Comparison of ENCODE assay signal across 7 mouse cellular contexts in genomic region chr11:53769185-53769576, GRCm38 (mm10). TPM values are rescaled to one million over a fixed set of nuclear protein-coding genes. Genes with fewer than 3 reads are reported as not detected.
A peak's percentile ranks its signal among the peaks of the same experiment; 100 is the strongest.
DNase-seq lines count a peak whose midpoint lies in the region; ATAC-seq and TF ChIP-seq lines count a peak whose summit lies in the region.

No protein-coding gene starts in this region.

- H3K9ac ChIP-seq in forebrain, embryonic 14.5 days (ENCODE audit: low read length) = no peak overlapping the region; the same call in 1 of the 2 replicates
- H3K9ac ChIP-seq in liver, embryonic 13.5 days = peak overlapping the region; percentile 38; the same call in 1 of the 2 replicates

- peaks cover 11% of the 10 kb centered on the region for H3K4me1 ChIP-seq in testis, adult 2 months (ENCODE audit: control insufficient read depth, insufficient read depth, low read length)
- no peaks in the 10 kb centered on the region; the same call in 1 of the 2 replicates for H3K4me1 ChIP-seq in forebrain, embryonic 14.5 days (ENCODE audit: control insufficient read depth, insufficient read depth, low read length)
- H3K4me1 ChIP-seq in liver, embryonic 13.5 days (replicated peaks) = peaks cover 35% of the 10 kb centered on the region

- no peak overlapping the region for H3K4me3 ChIP-seq in testis, adult 2 months (ENCODE audit: control insufficient read depth, low read depth, low read length)
- H3K4me3 ChIP-seq in forebrain, embryonic 14.5 days (ENCODE audit: low read depth, low read length) = peak overlapping the region; percentile 63; the same call in 1 of the 2 replicates
- H3K4me3 ChIP-seq in liver, embryonic 13.5 days (replicated peaks) = peak overlapping the region; percentile 68

- DNase-seq in testis, postnatal 14 days (ENCODE audit: low spot score) = no peak
- no peak for DNase-seq in forebrain, embryonic 14.5 days (ENCODE audit: low spot score)
- DNase-seq in liver, embryonic 13.5 days = no peak
- no peak for DNase-seq in right cerebral cortex, adult 18-20 months
- no peak for DNase-seq in ovary, postnatal 10 days (ENCODE audit: low spot score)
- no peak for DNase-seq in left cerebral cortex, adult 11 months (ENCODE audit: low spot score)

- no peak for ATAC-seq in forebrain, embryonic 14.5 days
- no peak for ATAC-seq in liver, embryonic 13.5 days (ENCODE audit: low read depth)

- H3K9me3 ChIP-seq in forebrain, embryonic 14.5 days (replicated peaks; ENCODE audit: control insufficient read depth, low read length) = no peaks in the 10 kb centered on the region
- H3K9me3 ChIP-seq in liver, embryonic 13.5 days (replicated peaks) = no peaks in the 10 kb centered on the region

- peak overlapping the region; percentile 7; the same call in 1 of the 2 replicates for H3K27ac ChIP-seq in testis, adult 2 months (ENCODE audit: control insufficient read depth, insufficient read depth, low read depth, low read length)
- no peak overlapping the region for H3K27ac ChIP-seq in forebrain, embryonic 14.5 days (ENCODE audit: low read depth, low read length)
- no peak overlapping the region for H3K27ac ChIP-seq in liver, embryonic 13.5 days

- peak overlapping the region; percentile 99 for H3K4me2 ChIP-seq in forebrain, embryonic 14.5 days (ENCODE audit: low read length)
- H3K4me2 ChIP-seq in liver, embryonic 13.5 days = peak overlapping the region; percentile 88

- TF ChIP-seq CTCF in testis, adult 2 months (IDR thresholded peaks at IDR 0.05; ENCODE audit: control insufficient read depth, insufficient read depth, insufficient replicate concordance, low read depth, low read length) = no peak

- 55% methylated on average over 12 of the region's 12 CpGs for whole genome bisulfite sequencing in forebrain, embryonic 14.5 days
- 58% methylated on average over 12 of the region's 12 CpGs for WGBS in liver, embryonic 13.5 days (ENCODE audit: insufficient replicate concordance)

- TF ChIP-seq POLR2A in testis, adult 2 months (IDR thresholded peaks at IDR 0.05; ENCODE audit: control insufficient read depth, low read depth, low read length) = no peak

- H3K36me3 ChIP-seq in testis, adult 2 months (ENCODE audit: control insufficient read depth, insufficient read depth, low read length) = no peaks in the 10 kb centered on the region
- no peaks in the 10 kb centered on the region for H3K36me3 ChIP-seq in forebrain, embryonic 14.5 days (ENCODE audit: control insufficient read depth, insufficient read depth, low read length)
- peaks cover 11% of the 10 kb centered on the region for H3K36me3 ChIP-seq in liver, embryonic 13.5 days

- no peaks in the 10 kb centered on the region for H3K27me3 ChIP-seq in testis, adult 2 months (ENCODE audit: control insufficient read depth, insufficient read depth, low read length)
- 0 out of 2 replicates have a peak, but pooled peaks cover 3% of the 10 kb centered on the region for H3K27me3 ChIP-seq in forebrain, embryonic 14.5 days (replicated peaks; ENCODE audit: control insufficient read depth, insufficient read depth, low read length)
- H3K27me3 ChIP-seq in liver, embryonic 13.5 days = peaks cover 46% of the 10 kb centered on the region

RNA-seq across cellular contexts. Expression of gene Irf1, which starts 0.6 kb away (rescaled TPM):
- 3.4 TPM in 2 replicates for polyA plus RNA-seq in testis, adult 2 months (2012; rRNA removed)
- polyA plus RNA-seq in forebrain, embryonic 14.5 days (2014; fragmentation: Nextera tagmentation; extraction: Ambion mirVana) = 3.0 and 3.8 TPM in 2 replicates
- polyA plus RNA-seq in liver, embryonic 13.5 days (2015; fragmentation: Nextera tagmentation; extraction: Ambion mirVana) = 6.7 and 8.1 TPM in 2 replicates

RNA-seq across cellular contexts. Expression of gene Gm17334, which starts 3.8 kb away (rescaled TPM):
- polyA plus RNA-seq in testis, adult 2 months (2012; rRNA removed) = not detected in 2 replicates
- not detected in 2 replicates for polyA plus RNA-seq in forebrain, embryonic 14.5 days (2014; fragmentation: Nextera tagmentation; extraction: Ambion mirVana)
- polyA plus RNA-seq in liver, embryonic 13.5 days (2015; fragmentation: Nextera tagmentation; extraction: Ambion mirVana) = not detected in 2 replicates

RNA-seq across cellular contexts. Expression of gene Il5, which starts 48.6 kb away (rescaled TPM):
- polyA plus RNA-seq in testis, adult 2 months (2012; rRNA removed) = 0.23 and 0.27 TPM in 2 replicates
- polyA plus RNA-seq in forebrain, embryonic 14.5 days (2014; fragmentation: Nextera tagmentation; extraction: Ambion mirVana) = not detected in 2 replicates
- not detected in 2 replicates for polyA plus RNA-seq in liver, embryonic 13.5 days (2015; fragmentation: Nextera tagmentation; extraction: Ambion mirVana)
